Mouse (Mus musculus) kidney, adult 18-20 months (tissue): ENCODE results near the gene Sh3bgrl2.
"Not testable (repeated sequence)": the region's sequence is repeated elsewhere in the genome, so short reads cannot be mapped to it uniquely, and the experiment has no call there.

Experiments
- DNase-seq: peaks from one replicate; pipeline ENCODE4 v3.0.0; 2021

Sh3bgrl2 gene

DNA sequence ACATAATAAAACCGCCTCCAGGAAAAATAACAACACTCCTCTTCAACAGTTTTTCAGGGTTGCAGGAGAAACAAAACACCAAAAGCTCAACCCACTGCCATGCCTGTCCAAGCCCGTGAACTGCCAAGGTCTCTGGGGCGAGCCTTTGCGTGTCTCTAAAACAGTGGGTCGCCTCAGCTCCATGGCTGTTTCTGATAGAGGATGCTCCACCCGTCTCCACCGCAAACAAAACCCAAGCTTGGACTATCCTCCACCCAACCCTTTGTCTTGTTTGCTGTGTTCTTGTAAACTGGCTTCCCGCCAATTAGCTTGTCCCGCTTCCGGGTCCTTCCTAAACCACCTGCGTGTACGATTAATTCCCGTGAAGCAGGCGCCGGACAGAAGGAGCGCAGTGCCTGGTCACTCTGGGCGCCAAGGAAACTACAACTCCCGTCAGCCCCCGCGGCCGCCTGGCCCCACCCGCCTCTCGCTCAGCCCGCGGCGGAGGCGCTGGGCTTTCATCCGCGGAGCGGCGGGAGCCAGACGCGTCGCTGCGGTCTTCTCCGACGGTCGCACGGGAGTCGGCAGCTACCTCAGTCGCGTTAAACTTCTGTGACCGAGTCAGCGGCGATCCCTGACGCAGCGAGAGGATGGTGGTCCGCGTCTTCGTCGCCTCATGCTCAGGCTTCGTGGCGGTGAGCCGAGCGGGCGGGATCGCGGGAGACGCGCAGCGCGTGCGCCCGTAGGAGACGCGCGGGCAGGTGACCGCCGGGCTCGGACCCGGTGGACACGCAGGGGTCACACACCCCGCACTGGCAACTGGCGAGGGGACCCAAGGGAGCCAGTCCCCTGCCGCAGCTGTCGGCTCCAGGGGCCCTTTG, at the start of gene Sh3bgrl2:
Sh3bgrl2 (plus strand) TSS at position 498 of the 860 bp plus-strand sequence.
- DNase-seq, result peak; percentile 91

DNA sequence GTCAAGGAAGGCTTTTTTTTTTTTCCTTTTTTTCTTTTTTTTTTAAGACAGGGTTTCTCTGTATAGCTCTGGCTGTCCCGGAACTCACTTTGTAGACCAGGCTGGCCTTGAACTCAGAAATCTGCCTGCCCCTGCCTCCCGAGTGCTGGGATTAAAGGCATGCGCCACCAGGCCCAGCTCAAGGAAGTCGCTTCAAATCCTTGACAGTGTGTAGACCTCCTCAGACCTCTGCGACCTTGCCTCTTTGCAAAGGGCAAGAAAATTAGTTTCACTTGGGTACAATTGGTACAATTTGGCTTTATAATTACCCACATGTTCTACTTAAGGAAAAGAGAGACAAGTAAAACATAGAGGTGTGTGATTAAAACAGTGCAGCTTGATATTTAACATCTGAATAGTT, 29.0 kb upstream of the Sh3bgrl2 start:
- DNase-seq, result not testable (repeated sequence)

DNA sequence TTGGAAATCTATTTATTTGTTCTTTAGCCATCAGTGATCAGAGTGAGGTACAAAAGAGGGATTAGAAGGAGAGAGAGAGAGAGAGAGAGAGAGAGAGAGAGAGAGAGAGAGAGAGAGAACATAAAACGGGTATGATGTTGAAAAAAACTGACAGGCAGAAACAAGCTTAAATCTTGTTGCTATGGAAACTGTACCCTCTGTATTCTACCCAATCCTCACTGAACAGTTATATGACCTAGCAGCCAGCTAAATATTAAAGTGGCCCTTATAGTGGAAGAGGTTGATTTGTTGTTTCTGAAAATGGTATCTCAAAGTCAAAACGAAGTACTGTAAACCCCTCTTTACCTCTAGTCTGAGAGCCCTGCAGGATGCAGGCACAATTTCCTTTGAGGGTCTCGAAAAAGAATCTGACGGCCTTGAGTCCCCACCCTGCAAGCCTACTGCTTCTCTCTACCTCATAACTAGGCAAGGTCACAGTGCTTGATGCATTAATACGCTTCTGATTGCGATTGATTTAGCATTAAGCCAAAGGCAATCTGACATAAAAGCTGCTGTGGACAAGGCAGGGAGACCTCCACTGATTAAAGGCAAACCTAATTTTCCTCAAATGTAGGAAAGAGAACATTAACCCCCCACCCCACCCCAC, 28.5 kb upstream of the Sh3bgrl2 start:
- no peak for DNase-seq

DNA sequence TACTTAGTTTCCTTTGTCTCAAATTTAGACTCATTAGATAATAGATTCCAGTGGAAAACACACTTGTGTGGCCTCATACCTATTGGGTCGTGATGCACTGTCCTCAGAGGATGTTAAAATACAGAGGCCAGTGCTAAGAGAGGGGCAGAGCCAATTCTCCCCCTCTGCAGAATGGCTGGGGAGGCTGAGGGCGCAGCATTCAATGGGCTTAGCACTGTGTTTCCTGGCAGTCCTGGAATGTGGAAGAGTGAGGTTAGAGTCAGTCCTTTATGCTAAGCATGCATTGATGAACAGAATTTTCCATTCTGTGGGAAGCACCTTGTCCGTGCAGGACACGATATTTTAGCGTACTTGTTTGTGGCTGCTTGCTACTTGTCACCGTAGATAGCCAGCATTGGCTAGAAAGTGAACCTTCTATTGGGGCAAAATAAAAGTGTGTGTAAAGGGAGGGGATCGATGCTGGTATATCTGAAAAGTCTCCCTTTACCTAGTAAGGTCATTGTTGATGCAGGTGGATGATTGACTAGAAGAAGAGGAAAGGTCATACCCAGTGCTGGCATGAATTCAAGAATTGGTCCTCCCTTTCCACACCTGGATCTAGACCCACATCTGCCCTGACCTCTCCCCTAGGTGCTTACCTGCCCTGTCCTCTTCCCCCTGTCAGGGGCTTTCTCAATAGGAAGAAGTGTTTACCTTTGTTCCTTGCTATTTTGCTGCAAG, 20.6 kb upstream of the Sh3bgrl2 start:
- no peak for DNase-seq

DNA sequence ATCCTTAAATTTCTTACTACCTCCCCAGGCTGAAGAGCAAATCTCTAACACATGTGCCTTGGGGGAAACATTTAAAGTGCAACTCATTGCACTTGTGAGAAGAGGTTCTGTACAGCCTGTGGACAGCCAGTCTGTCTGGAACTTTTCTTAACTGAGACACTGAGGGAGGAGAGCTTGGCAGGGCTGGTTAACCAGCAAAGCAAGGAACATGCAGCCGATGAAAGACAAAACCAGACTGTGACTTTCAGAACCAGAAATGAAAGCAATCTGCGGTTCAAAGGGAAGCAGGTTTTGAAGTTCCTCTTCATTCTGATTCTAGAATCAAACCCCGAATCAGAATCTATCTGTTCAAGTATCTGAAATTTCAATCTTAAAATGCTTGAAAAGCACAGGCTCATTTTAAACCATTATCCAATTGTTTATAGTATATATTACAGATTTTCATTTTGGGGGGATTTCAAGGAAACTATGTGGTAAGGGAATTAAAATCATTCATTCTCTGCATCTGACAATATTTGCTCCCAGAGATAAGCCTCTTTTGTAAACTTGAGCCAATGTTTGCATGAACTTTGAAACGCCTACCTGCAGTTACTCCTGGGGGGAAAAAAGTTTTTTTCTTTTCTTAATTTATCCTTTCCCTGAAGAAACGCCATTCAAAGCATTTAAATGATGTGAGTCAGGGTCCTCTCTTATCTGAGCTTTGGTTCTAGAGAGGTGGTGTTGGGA, 14.9 kb upstream of the Sh3bgrl2 start:
- no peak for DNase-seq

DNA sequence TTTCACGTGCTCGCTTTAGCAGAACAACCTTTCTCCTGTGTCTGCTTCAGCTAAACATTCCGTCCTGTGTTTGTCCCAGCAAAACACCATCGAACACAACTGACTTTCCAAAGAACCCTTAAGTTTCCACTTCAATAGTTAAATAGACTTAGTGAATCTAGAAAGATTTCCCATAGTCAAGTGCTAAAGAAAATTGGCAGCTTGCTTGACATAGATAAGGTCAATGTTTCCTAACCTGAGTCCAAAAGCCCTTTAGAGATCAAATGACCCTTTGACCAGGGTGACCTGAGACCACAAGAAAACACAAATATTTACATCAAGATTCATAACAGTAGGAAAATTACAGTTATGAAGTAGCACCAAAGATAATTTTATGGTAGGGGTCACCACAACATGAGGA, 11.2 kb upstream of the Sh3bgrl2 start:
- no peak for DNase-seq

DNA sequence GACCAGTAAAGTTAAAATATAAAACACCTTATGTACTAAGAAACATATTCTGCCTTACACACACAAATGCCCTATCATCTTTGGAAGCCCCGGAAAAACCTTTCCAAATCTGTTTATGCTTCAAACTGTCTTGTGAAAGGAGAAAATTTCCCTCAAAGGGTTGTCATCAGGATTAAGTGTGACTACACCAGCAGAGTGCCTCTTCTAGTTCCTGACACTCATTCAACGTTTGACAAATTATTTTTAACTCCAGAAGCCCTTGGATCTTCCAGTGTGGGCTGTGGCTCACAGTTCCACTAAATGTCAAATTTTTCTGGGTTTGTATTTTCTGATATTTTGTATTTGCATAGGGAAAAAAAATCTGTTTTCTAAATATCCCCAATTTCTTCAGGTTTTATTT, 10.6 kb upstream of the Sh3bgrl2 start:
- DNase-seq, result no peak

DNA sequence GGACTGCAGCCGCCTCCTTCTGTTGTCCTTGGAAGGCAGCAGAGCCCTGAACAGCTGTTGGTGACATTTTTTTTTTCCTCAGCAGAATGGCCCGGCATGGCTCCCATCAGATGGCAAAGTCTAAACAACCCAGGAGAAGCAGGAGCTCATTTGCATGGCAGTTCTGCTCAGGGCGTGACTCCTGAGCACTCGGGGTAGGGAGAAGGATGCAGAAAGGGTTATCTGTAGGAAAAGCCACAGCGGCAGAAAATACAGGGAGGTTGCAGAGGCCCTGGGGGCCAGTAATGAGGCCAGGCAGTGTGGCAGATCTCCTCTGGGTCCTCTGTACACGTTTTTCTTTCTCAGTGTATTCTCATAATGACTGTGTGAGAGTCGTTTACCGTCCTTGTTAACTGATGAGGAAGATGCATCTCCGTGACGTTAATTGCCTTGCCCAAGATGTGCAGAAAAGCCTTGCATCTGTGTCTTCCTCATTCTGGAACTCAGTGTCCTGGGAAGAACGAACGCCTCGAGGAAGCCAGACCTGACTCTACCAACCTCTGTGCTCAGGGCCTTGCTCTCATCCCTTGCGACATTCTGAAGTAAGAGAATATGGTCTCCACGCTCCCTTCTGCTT, 10.1 kb upstream of the Sh3bgrl2 start:
- DNase-seq, result no peak

DNA sequence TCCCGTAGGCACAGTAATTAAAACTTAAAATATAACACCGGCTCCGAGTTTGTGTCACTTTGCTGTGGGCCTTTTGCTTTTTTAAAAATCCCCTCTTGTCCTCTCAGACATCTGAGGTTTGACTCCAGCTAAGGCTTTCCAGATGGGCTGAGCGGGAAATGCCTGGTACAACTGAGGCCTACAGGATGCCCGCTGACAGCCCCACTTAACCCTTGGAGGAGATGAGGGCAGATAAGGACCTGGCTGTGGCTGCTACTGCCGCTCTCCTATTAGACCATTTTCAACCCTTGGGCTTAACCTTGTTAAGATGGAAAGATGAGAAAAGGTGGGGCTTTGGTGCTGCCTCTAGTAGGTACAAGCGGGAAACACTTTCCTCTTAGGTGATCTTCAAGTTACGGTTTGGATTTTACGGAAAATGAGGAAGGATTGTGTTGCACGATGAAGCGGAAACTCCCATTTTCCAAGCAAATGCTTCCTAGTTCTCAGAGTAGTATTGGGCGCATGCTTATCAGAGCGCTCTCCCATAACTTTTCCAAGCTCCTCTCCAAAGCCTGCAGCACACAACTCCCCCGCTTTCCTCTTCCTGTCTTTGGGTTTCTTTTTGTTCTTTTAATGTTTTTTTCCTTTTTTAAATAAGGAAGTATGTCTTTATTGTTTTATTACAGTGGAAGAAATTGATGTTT, 8.2 kb upstream of the Sh3bgrl2 start:
- no peak for DNase-seq

DNA sequence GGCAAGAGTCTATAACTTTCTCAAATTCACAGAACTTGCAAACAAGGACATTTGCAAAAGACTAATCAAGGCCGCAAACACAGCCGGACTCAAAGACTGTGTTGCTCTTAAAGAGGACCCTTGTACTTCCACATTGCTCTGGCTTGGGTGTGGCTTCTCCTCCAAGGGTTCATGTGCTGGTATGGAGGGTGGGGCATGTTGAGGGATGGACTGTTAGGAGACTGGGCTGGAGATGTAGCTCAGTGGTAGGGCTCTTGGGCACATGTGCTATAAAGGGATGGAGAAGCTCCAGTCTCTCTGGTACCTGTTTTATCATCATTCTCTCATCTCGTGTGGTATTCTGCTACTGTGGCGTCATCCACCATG, 7.7 kb upstream of the Sh3bgrl2 start:
- DNase-seq, result no peak

DNA sequence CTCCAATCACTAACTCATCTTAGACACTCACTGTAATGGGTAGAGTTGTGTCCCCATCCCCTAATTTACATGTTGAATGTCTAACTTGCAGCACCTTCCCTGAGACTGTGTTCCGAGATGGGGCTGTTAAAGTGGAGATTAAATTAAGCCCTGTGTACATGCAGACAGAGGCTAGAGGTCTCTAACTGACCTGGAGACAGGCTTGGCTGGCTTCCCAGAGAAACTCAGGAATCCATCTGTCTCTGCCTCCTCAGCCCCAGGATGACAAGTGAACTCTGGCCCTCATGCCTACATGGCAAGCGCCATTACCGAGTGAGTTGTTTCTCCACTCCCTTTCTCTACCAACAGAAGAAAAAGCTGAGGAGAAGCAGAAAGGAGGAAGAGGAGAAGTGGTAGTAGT, 7.2 kb upstream of the Sh3bgrl2 start:
- no peak for DNase-seq

DNA sequence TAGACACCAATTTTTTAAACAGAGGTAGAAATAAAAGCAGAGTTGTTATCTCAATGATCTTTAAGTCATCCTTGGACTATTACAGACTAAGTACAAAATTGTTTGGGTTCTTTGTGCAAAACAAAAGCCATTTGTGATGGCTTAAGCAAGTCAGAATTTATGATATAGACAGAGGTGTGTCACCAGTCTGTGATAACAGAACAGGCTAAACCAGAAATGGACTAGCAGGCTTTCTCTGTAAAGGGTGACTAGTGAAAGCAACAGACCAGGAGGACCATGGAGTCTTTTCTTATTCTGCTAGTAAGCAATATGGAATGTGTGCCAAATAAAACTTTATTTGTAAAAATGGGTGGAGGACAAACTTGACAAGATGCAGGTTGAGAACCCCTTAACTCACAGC, 2.9 kb upstream of the Sh3bgrl2 start:
- DNase-seq, result no peak

DNA sequence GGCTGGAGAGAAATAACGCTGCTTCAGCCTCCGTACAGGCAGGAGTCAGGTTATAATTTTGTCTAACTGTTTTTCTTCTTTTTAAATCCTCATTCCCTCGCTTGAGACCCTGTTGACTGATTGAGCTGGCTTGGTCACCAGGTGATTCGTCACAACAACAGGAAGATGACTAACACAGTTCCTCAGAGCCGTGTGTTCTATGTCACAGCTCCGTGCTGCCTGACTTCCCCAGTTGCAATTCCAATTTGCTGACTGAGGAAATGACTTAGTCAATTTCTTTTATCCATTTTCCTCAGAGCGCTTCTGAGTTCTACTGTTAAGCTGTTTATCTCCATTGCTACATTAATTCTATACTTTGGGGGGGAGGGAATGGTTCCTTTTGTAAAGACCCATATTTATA, 1.8 kb upstream of the Sh3bgrl2 start:
- DNase-seq, result no peak

DNA sequence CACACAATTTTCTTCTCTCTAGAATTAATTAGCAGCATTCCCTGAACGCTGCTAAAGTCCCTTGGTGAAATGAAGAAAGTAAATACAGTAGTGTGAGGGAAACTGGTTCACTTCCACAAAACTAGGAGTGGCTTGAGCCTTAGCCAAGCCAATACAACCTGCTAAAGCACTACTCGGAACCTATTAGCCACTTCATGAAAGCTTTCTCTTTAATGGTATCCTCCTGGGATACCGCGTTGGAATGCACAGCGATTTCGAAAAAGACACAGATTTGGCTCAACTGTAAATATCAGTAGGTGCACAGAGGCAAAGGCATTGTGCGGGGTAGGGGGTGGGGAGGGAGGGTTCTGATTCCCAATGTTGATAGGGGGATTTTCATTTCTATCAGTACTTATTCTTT, 898 bp upstream of the Sh3bgrl2 start:
- DNase-seq, result no peak

DNA sequence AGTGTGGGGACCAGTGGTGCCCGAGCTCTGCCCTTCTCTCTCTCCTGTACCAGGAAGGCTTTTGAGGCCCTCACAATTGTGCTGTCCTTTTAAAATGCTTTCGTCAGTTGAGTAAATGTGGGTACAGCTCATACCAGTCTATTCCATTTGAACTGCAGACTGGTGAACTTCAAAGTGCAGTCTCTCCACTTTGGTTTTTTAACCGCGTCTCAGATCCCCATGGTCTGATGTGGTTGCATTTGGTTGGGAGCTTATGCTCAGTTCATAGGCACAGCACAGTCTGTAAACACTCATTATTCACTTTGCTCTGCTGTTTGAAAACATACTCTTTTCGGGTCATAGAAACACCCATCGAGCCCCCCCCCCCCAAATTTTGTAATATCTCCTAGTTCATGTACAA, 1.7 kb downstream of the Sh3bgrl2 start:
- no peak for DNase-seq

DNA sequence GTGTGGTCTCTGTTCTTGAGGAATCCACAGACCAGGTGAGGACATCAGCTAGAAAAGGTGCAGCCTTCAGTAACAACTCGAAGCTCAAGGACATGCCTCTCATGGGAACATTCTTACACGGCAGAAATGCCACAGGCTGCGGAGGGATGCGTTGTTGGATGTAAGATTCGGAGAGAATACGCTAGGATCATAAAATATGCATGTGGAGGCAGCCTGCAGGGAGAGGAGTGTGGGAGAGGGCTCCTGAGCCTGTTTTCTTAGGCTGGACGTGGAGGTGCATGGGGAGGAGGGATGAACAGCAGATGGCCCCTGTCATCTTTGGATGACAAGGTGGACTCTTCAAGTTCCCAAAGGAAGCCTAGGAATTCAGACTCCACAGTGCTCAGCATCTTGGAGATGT, 3.0 kb downstream of the Sh3bgrl2 start:
- no peak for DNase-seq

DNA sequence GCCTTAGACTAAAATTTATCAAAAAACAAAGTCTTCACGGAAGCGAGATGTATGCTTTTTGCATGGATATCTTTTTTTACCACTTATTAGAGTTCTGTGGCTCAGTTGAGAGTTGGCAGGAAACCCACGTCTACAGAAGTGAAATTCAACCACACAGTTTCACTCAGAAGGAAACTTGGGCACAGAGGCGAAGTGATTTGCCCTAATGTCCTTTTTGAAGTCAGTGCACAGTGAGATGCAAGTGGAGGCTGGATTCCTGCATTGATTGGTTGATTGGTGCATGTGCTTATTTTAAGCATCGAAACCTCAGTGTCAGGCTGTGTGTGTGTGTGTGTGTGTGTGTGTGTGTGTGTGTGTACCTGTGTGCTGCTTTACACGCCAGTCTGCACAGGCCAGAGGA, 3.5 kb downstream of the Sh3bgrl2 start:
- no peak for DNase-seq

DNA sequence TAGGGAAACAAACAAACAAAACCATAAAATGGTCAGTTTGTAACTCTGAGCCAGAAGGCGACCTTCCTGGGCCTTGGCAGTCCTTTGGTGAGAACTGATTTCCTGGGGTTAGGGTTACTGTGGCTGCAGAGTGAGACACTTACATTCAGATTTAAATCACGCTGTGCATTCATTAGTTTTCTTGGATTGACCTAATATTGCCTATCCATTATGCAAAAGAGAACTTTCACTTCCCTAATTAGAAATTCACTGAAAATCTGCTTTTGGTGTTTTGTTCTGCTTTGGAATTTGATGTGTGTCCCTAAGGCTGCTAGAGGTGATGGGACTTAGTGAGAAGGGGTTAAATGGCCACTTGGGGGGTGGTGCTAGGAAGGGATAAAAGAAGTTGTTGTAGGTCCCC, 7.5 kb downstream of the Sh3bgrl2 start:
- DNase-seq, result no peak

DNA sequence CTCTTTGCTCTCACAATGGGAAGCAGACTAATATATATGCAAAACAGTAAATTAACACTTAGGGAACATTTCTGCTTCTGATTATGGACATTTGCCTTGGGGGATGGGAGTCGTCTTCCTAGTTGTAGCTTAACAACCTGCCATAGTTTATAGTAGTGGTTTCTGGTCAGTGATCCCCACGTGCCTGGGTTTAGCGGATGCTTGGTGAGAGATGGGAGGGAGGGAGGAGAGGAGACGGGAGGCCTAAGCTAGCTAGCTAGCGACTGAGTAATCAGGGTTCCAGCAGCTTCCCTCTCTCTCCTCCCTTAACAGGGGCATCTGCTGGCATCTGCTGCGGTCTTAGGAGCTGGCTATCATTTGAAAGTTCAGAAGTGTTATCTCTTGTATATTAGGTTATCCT, 8.1 kb downstream of the Sh3bgrl2 start:
- no peak for DNase-seq

DNA sequence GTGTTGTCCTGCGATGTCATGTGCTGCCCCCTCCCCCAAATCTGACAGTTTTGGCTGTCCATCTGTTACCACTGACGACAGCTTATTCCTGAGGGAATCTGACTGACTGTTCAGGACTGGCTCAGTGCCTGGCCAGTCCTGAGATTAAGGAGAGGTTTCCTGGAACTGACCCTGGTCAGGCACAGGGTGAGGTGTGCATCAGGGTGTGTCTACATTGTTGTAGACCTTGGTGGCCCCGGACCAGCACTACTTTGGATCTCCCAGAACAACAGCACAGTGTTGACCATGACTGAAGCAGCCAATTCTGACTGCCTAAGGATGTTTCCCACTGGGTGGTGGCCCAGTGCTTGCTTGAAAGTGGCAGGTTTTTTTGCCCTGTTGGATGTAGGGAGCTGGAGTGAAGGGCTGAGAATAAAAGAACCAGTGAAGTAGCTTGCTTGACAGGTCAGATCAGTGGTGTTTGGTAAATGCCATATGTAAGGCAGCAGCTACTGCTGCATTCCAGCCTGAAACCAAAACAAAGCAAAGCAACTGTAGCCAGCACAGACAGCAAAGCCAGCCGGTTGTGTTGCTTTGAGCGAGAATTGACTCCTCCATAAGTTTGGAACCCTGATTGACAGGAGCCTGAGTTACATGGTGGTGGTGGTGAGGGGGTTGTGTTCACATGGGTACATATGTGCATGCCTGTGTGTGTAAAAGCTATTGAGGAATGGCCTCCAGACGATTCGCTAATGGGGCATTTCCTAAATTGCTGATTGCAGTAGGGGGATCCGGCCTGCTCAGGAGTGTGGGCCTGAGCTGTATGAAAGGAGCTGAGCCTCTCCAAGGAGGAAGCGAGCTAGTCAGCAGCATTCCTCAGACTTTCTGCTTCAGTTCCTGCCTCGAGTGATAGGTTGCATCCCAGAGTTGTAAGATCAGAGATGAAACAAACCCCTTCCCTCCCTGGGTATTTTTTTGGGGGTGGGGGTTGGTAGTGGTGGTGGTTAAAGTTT, 8.9 kb downstream of the Sh3bgrl2 start:
- DNase-seq, result no peak

DNA sequence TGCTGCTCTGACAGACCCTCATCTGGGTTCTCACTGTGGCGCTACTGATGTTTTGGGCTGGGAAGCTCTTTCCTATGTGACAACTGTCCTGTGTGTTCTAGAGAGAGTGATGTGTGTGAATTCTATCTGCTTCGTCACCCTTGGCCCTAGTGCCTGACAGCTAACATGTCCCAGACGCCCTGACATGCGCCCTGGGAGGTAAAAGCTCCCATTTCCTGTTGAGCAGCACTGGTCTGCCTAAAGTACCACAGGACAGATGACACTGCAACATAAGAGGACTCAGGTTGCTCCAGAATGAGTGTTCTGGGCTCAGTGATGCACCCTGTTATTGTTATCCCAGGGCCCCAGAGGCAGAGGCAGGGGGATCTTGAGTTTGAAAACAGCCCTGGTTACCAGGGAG, 12.5 kb downstream of the Sh3bgrl2 start:
- DNase-seq, result no peak
